Mouse (Mus musculus): ENCODE measurements around the gene Mms19. TPM values are rescaled to one million over a fixed set of nuclear protein-coding genes. Genes with fewer than 3 reads are reported as not detected.
A peak's percentile ranks its signal among the peaks of the same experiment; 100 is the strongest.

The Mms19 gene
- polyA plus RNA-seq, 1 experiment from 2014 or later: 28.4 TPM

DNA sequence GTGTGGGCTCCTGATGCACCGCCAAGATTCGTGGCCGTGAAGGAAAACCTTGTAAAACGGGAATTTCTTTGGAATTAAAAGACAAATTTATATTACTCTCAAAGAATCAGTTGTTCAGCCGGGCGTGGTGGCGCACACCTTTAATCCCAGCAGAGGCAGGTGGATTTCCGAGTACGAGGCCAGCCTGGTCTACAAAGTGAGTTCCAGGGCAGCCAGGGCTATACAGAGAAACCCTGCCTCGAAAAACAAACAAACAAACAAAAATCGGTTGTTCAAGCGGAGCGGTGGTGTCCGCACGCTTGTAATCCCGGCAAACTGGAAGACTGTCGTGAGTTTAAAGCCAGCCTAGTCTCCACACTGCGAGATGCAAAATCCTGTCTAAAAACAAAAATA is 84.6 kb downstream of the Mms19 start:
- Histone ChIP-seq H3K36me3 (ENCODE audit: control insufficient read depth, insufficient read depth, low read length) (0 out of 2 replicates have a peak, but pooled peaks cover 2% of the 10 kb centered on the region), H3K9ac (ENCODE audit: low read depth, low read length) (peak overlapping the region; percentile 65), H3K27ac (ENCODE audit: low read length) (no peak overlapping the region), H3K4me2 (ENCODE audit: low read depth, low read length) (peak overlapping the region; percentile 73), H3K9me3 (ENCODE audit: control insufficient read depth, low read length) (no peaks in the 10 kb centered on the region), H3K4me3 (ENCODE audit: low read length) (peak overlapping the region; percentile 69), H3K27me3 (replicated peaks; ENCODE audit: control insufficient read depth, insufficient read depth, low read length) (no peaks in the 10 kb centered on the region), H3K4me1 (ENCODE audit: control insufficient read depth, insufficient read depth, low read length) (peaks cover 9% of the 10 kb centered on the region)
- ATAC-seq: peak; percentile 38
- WGBS: 13% methylated on average over 18 of the region's 18 CpGs

DNA sequence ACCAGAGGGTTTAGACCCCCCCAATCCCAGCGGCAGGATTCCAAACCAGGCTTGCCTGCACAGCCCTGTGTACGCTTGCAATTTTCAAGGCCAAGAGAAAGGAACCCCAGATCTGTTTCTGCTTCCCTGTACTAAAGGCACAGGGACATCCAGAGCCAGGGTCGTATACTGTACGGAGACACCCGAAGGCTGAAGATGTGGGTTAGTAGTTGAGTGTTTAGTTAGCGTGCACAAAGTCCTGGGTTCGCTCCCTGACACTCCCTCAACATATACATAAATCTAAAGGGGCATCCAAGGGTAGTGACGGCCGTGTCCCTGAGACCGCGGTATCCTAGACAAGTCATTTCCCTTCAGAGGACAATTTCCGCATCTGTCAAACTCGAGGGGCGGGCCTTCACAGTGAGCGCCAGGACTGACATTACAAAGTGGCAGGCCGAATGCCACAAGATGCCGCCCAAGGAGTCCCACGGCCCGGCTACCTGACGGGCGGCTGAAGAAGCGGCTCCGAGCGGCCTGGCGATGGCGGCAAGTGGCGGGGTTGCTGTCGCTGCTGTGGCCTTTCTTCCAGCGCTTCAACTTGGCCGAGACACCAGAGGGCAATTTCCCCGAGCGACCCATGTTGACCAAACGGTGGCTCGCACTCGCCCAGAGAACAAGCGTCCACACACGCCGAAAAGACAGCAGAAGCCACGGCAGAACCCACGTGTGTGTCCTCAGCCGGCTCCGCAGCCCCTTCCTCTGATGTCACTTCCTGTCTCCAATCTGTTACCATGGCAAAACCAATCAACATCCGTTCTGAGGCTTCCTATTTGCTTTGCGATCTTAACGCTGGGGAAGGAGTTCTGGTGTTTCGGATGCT is 85.3 kb downstream of the Mms19 start, which contains the start of gene Rrp12:
Gene Rrp12 (minus strand): TSS at position 714 of the 859 bp plus-strand sequence.
- ATAC-seq: peak; percentile 94
- WGBS: under 1% methylated on average over 46 of the region's 46 CpGs
- Histone ChIP-seq H3K9me3 (ENCODE audit: control insufficient read depth, low read length) (no peaks in the 10 kb centered on the region), H3K27ac (ENCODE audit: low read length) (0 out of 2 replicates have a peak within 1 kb of the TSS, but pooled peaks have one; percentile 3), H3K4me1 (ENCODE audit: control insufficient read depth, insufficient read depth, low read length) (peaks cover 9% of the 10 kb centered on the region), H3K36me3 (ENCODE audit: control insufficient read depth, insufficient read depth, low read length) (0 out of 2 replicates have a peak, but pooled peaks cover 2% of the 10 kb centered on the region), H3K27me3 (replicated peaks; ENCODE audit: control insufficient read depth, insufficient read depth, low read length) (no peaks in the 10 kb centered on the region), H3K4me2 (ENCODE audit: low read depth, low read length) (peak within 1 kb of the TSS; percentile 73), H3K4me3 (ENCODE audit: low read length) (peak within 1 kb of the TSS; percentile 69), H3K9ac (ENCODE audit: low read depth, low read length) (peak within 1 kb of the TSS; percentile 65)

DNA sequence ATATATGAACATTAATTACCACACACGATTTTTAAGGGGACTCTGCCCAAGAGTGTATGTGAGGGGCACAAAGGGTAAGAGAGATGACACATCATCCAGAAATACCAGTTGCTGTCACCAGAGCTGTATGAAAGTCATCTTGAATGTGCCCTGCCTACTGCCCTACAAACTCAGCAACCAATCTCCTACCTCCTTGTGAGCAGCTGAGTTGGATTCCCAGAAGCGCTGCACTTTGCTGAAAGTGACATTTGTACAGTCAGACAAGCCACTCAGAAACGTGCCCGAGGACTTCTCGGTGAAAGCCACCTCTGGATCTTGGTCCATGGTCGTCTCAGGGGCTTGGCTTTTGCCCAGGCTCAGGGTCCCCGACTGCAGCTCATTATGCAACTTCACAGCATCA is 86.0 kb downstream of the Mms19 start:
- Histone ChIP-seq H3K4me2 (ENCODE audit: low read depth, low read length) (peak overlapping the region; percentile 73), H3K4me3 (ENCODE audit: low read length) (peak overlapping the region; percentile 69), H3K4me1 (ENCODE audit: control insufficient read depth, insufficient read depth, low read length) (peaks cover 9% of the 10 kb centered on the region), H3K27me3 (replicated peaks; ENCODE audit: control insufficient read depth, insufficient read depth, low read length) (no peaks in the 10 kb centered on the region), H3K27ac (ENCODE audit: low read length) (no peak overlapping the region), H3K9me3 (ENCODE audit: control insufficient read depth, low read length) (no peaks in the 10 kb centered on the region), H3K36me3 (ENCODE audit: control insufficient read depth, insufficient read depth, low read length) (0 out of 2 replicates have a peak, but pooled peaks cover 2% of the 10 kb centered on the region), H3K9ac (ENCODE audit: low read depth, low read length) (peak overlapping the region; percentile 62)
- WGBS: 44% methylated on average over 7 of the region's 7 CpGs
- ATAC-seq: no peak

Other genes with a start within 250 kb of the Mms19 start
- 0.45 and 0.68 TPM in 2 replicates for gene Slit1, start 237.5 kb downstream of the Mms19 start, polyA plus RNA-seq (2015; fragmentation: Nextera tagmentation; extraction: Ambion mirVana)
- 14.2 and 14.8 TPM in 2 replicates for gene Arhgap19, start 179.1 kb downstream of the Mms19 start, polyA plus RNA-seq (2015; fragmentation: Nextera tagmentation; extraction: Ambion mirVana)
- 11.9 and 12.2 TPM in 2 replicates for gene Frat1, start 151.2 kb downstream of the Mms19 start, polyA plus RNA-seq (2015; fragmentation: Nextera tagmentation; extraction: Ambion mirVana)
- gene Frat2, start 133.0 kb downstream of the Mms19 start, polyA plus RNA-seq (2015; fragmentation: Nextera tagmentation; extraction: Ambion mirVana): 4.7 and 6.0 TPM in 2 replicates
- gene Rrp12, start 85.0 kb downstream of the Mms19 start, polyA plus RNA-seq (2015; fragmentation: Nextera tagmentation; extraction: Ambion mirVana): 14.1 and 15.7 TPM in 2 replicates
- gene Pgam1, start 69.2 kb downstream of the Mms19 start, polyA plus RNA-seq (2015; fragmentation: Nextera tagmentation; extraction: Ambion mirVana): 1,020 and 1,026 TPM in 2 replicates
- gene Exosc1, start 47.7 kb downstream of the Mms19 start, polyA plus RNA-seq (2015; fragmentation: Nextera tagmentation; extraction: Ambion mirVana): 55.4 and 63.2 TPM in 2 replicates
- gene Zdhhc16, start 47.7 kb downstream of the Mms19 start, polyA plus RNA-seq (2015; fragmentation: Nextera tagmentation; extraction: Ambion mirVana): 65.3 and 66.1 TPM in 2 replicates
- 11.2 and 13.3 TPM in 2 replicates for gene Ubtd1, start 606 bp upstream of the Mms19 start, polyA plus RNA-seq (2015; fragmentation: Nextera tagmentation; extraction: Ambion mirVana)
- gene Ankrd2, start 54.8 kb upstream of the Mms19 start, polyA plus RNA-seq (2015; fragmentation: Nextera tagmentation; extraction: Ambion mirVana): 0.16 TPM in 1 of 2 replicates, not detected in the other
- 2.2 and 2.7 TPM in 2 replicates for gene Hoga1, start 64.5 kb upstream of the Mms19 start, polyA plus RNA-seq (2015; fragmentation: Nextera tagmentation; extraction: Ambion mirVana)
- gene 4933411K16Rik, start 71.1 kb upstream of the Mms19 start, polyA plus RNA-seq (2015; fragmentation: Nextera tagmentation; extraction: Ambion mirVana): 0.16 TPM in 1 of 2 replicates, not detected in the other
- gene Morn4, start 105.2 kb upstream of the Mms19 start, polyA plus RNA-seq (2015; fragmentation: Nextera tagmentation; extraction: Ambion mirVana): 13.9 and 15.8 TPM in 2 replicates
- 6.4 and 6.6 TPM in 2 replicates for gene Pi4k2a, start 109.3 kb upstream of the Mms19 start, polyA plus RNA-seq (2015; fragmentation: Nextera tagmentation; extraction: Ambion mirVana)
- 41.5 and 43.8 TPM in 2 replicates for gene Avpi1, start 147.9 kb upstream of the Mms19 start, polyA plus RNA-seq (2015; fragmentation: Nextera tagmentation; extraction: Ambion mirVana)
- 4.4 and 4.6 TPM in 2 replicates for gene Marveld1, start 166.2 kb upstream of the Mms19 start, polyA plus RNA-seq (2015; fragmentation: Nextera tagmentation; extraction: Ambion mirVana)
- gene Zfyve27, start 182.8 kb upstream of the Mms19 start, polyA plus RNA-seq (2015; fragmentation: Nextera tagmentation; extraction: Ambion mirVana): 19.0 and 20.6 TPM in 2 replicates
- 3.5 and 8.3 TPM in 2 replicates for gene Sfrp5, start 221.1 kb upstream of the Mms19 start, polyA plus RNA-seq (2015; fragmentation: Nextera tagmentation; extraction: Ambion mirVana)